Mouse (Mus musculus) CD4-positive, CD25-positive, alpha-beta regulatory T cell, adult 4 months (primary cell): Measurements from ENCODE around the gene Btbd17. TPM values are rescaled to one million over a fixed set of nuclear protein-coding genes. Genes with fewer than 3 reads are reported as not detected.

Source experiments
- ATAC-seq: one replicate; pipeline ENCODE4 v1.8.0; 2017
- polyA plus RNA-seq, 2 experiments: library from polyadenylated mRNA; unstranded; fragments of 100-300 nt; shearing (Covaris generic); gene quantifications; one replicate each; pipeline ENCODE4 v1.2.1; 2017

Gene Btbd17
- polyA plus RNA-seq, 2 experiments from 2014 or later: not detected

GRCm38 (mm10) chr11:114764820-114765818, 30.6 kb downstream of the Btbd17 start, which contains the start of gene Kif19a:
Gene Kif19a (plus strand): TSS chr11:114765388.
- no peak for ATAC-seq

GRCm38 (mm10) chr11:114747564-114748138, 48.1 kb downstream of the Btbd17 start:
- no peak for ATAC-seq

- no peak for ATAC-seq
Measured at GRCm38 (mm10) chr11:114745134-114745533, 50.6 kb downstream of the Btbd17 start.

- no peak for ATAC-seq
Measured at GRCm38 (mm10) chr11:114741451-114741850, 54.3 kb downstream of the Btbd17 start.

Other genes starting within 250 kb of the Btbd17 start
- 1,000 to 10,000 TPM in 1 of 2 experiments, 100 to 1,000 TPM in 1; 937 to 1,379 TPM for gene Rpl38, start 127.4 kb downstream of the Btbd17 start, polyA plus RNA-seq
- 1 to 10 TPM; 2.9 to 4.1 TPM for gene Ttyh2, start 120.5 kb downstream of the Btbd17 start, polyA plus RNA-seq
- not detected for gene Dnaic2, start 68.5 kb downstream of the Btbd17 start, polyA plus RNA-seq
- not detected for gene Kif19a, start 30.6 kb downstream of the Btbd17 start, polyA plus RNA-seq
- gene Gpr142, start 3.0 kb upstream of the Btbd17 start, polyA plus RNA-seq: not detected
- gene Gprc5c, start 55.2 kb upstream of the Btbd17 start, polyA plus RNA-seq: not detected
- under 1 TPM; 0.11 to 0.37 TPM for gene Cd300a, start 94.1 kb upstream of the Btbd17 start, polyA plus RNA-seq
- gene Cd300lb, start 138.4 kb upstream of the Btbd17 start, polyA plus RNA-seq: under 1 TPM in 1 of 2 experiments, not detected in 1; 0.34 TPM
- gene Cd300c, start 173.2 kb upstream of the Btbd17 start, polyA plus RNA-seq: not detected
- not detected for gene Cd300ld, start 194.0 kb upstream of the Btbd17 start, polyA plus RNA-seq
- gene Cd300c2, start 205.9 kb upstream of the Btbd17 start, polyA plus RNA-seq: under 1 TPM in 1 of 2 experiments, not detected in 1; 0.54 TPM
- gene Cd300ld2, start 220.2 kb upstream of the Btbd17 start, polyA plus RNA-seq: not detected
- gene Cd300ld4, start 231.1 kb upstream of the Btbd17 start, polyA plus RNA-seq: not detected
- gene Cd300ld5, start 241.8 kb upstream of the Btbd17 start, polyA plus RNA-seq: not detected